Mouse (Mus musculus) MN1 (cell line): ENCODE measurements around the gene Elob.

Source experiments
- DNase-seq: peaks from one replicate; pipeline ENCODE4 v3.0.0-alpha.2; 2016; ENCODE audit warnings: low spot score

Elob gene

GRCm38 (mm10) chr17:23823614-23824013 lies 5.3 kb downstream of the Elob start:
- DNase-seq: no peak

- no peak for DNase-seq
Measured at GRCm38 (mm10) chr17:23823018-23823417, 5.9 kb downstream of the Elob start.

GRCm38 (mm10) chr17:23822094-23822493 lies 6.8 kb downstream of the Elob start:
- DNase-seq: no peak

- no peak for DNase-seq
Measured at GRCm38 (mm10) chr17:23820731-23821130, 8.2 kb downstream of the Elob start.

GRCm38 (mm10) chr17:23819235-23819634 lies 9.7 kb downstream of the Elob start:
- DNase-seq: no peak

GRCm38 (mm10) chr17:23818579-23818978 lies 10.4 kb downstream of the Elob start:
- no peak for DNase-seq

- DNase-seq: no peak
Measured at GRCm38 (mm10) chr17:23815641-23816040, 13.3 kb downstream of the Elob start.

- DNase-seq: no peak
Measured at GRCm38 (mm10) chr17:23807918-23808317, 21.0 kb downstream of the Elob start.

GRCm38 (mm10) chr17:23806867-23807266 lies 22.1 kb downstream of the Elob start:
- DNase-seq: no peak

GRCm38 (mm10) chr17:23804426-23805085 lies 24.4 kb downstream of the Elob start:
- DNase-seq: no peak

GRCm38 (mm10) chr17:23803366-23804041 lies 25.4 kb downstream of the Elob start:
- DNase-seq: peak; percentile 88

GRCm38 (mm10) chr17:23802746-23803365 lies 26.1 kb downstream of the Elob start:
- DNase-seq: peak; percentile 100

- DNase-seq: no peak
Measured at GRCm38 (mm10) chr17:23801627-23802026, 27.3 kb downstream of the Elob start.

GRCm38 (mm10) chr17:23797316-23797715 lies 31.6 kb downstream of the Elob start:
- no peak for DNase-seq

GRCm38 (mm10) chr17:23795323-23795722 lies 33.6 kb downstream of the Elob start:
- no peak for DNase-seq

- peak; percentile 40 for DNase-seq
Measured at GRCm38 (mm10) chr17:23791079-23791357, 37.9 kb downstream of the Elob start.

- peak; percentile 73 for DNase-seq
Measured at GRCm38 (mm10) chr17:23790269-23791078, 38.5 kb downstream of the Elob start, which contains the start of gene Srrm2. Gene Srrm2 (plus strand): TSS chr17:23790532.

GRCm38 (mm10) chr17:23789749-23790268 lies 39.1 kb downstream of the Elob start:
- no peak for DNase-seq

GRCm38 (mm10) chr17:23788973-23789372 lies 40.0 kb downstream of the Elob start:
- no peak for DNase-seq

- peak; percentile 58 for DNase-seq
Measured at GRCm38 (mm10) chr17:23786510-23786931, 42.4 kb downstream of the Elob start.

GRCm38 (mm10) chr17:23785561-23786471 lies 43.1 kb downstream of the Elob start, which contains the start of gene Flywch2:
Gene Flywch2 (minus strand): TSS chr17:23786081.
- DNase-seq: peak; percentile 57
